Mouse (Mus musculus) heart, adult 9 months (tissue): ENCODE measurements around the gene Gdpd4.

ENCODE experiments used
- DNase-seq, 2 experiments: peaks; one replicate each; pipeline ENCODE4 v3.0.0; 2022; ENCODE audit warnings: low spot score in 2 of 2

Gene Gdpd4

GRCm38 (mm10) chr7:98084541-98085293 is 165.0 kb downstream of the Gdpd4 start:
- DNase-seq, result no peak

GRCm38 (mm10) chr7:98085314-98085713 is 165.6 kb downstream of the Gdpd4 start:
- no peak for DNase-seq

- DNase-seq, result no peak
Measured at GRCm38 (mm10) chr7:98086346-98086745, 166.6 kb downstream of the Gdpd4 start.

GRCm38 (mm10) chr7:98095852-98096251 is 176.1 kb downstream of the Gdpd4 start:
- DNase-seq, result no peak

GRCm38 (mm10) chr7:98097557-98097956 is 177.8 kb downstream of the Gdpd4 start:
- DNase-seq, result no peak
